Mouse (Mus musculus) thymus, adult 2 months (tissue): Measurements from ENCODE around the gene Fndc7. TPM values are rescaled to one million over a fixed set of nuclear protein-coding genes. Genes with fewer than 3 reads are reported as not detected.

Experiments used
- DNase-seq: peaks from one replicate; pipeline ENCODE4 v3.0.0; 2021
- H3K27ac ChIP-seq: fragments of 200-500 bp; 2 replicates; pipeline ENCODE4 v1.5.1; 2012; ENCODE audit warnings: low read length, control low read depth; ENCODE audit not compliant: control insufficient read depth, insufficient read depth
- H3K27me3 ChIP-seq: fragments of 200-500 bp; 2 replicates; pipeline ENCODE4 v1.6.1; 2012; ENCODE audit warnings: mild to moderate bottlenecking, low read length, moderate library complexity, mixed read lengths; ENCODE audit not compliant: control insufficient read depth, insufficient read depth
- H3K36me3 ChIP-seq: fragments of 200-500 bp; 2 replicates; pipeline ENCODE4 v1.6.1; 2012; ENCODE audit warnings: mild to moderate bottlenecking, low read length, moderate library complexity; ENCODE audit not compliant: control insufficient read depth, insufficient read depth
- H3K4me1 ChIP-seq: fragments of 200-500 bp; replicated peaks from 2 replicates; pipeline ENCODE4 v1.6.1; 2012; ENCODE audit warnings: low read length; ENCODE audit not compliant: control insufficient read depth, insufficient read depth
- H3K4me3 ChIP-seq: fragments of 200-500 bp; 2 replicates; pipeline ENCODE4 v1.5.1; 2012; ENCODE audit warnings: mild to moderate bottlenecking, low read length, control low read depth, moderate library complexity; ENCODE audit not compliant: control insufficient read depth, insufficient read depth
- CTCF ChIP-seq: fragments of 200-500 bp; IDR thresholded peaks from 2 replicates; pipeline ENCODE4 v1.5.1; 2012; ENCODE audit warnings: mild to moderate bottlenecking, control low read depth, low read length, moderate library complexity, borderline replicate concordance; ENCODE audit not compliant: control insufficient read depth, poor library complexity, insufficient read depth; ENCODE audit errors: extremely low read depth
- POLR2A ChIP-seq: fragments of 200-500 bp; IDR thresholded peaks from 2 replicates; pipeline ENCODE4 v1.6.1; 2012; ENCODE audit warnings: mild to moderate bottlenecking, low read length, control low read depth, moderate library complexity; ENCODE audit not compliant: control insufficient read depth, poor library complexity, insufficient read depth; ENCODE audit errors: extremely low read depth
- WGBS: fragments of 180-500 bp; shearing (Covaris S2); methylation state at CpG from one replicate; pipeline ENCODE4 v1.1.7; 2018; 5-methylcytosine and 5-hydroxymethylcytosine counted together
- polyA plus RNA-seq: library from polyadenylated mRNA; depleted of rRNA; stranded (reverse); fragments of >200 nt; gene quantifications from 2 replicates; pipeline ENCODE4 v1.2.3, GENCODE M21; 2012; rRNA removed

The Fndc7 gene
- polyA plus RNA-seq, 1 experiment = 3.4 TPM

DNA sequence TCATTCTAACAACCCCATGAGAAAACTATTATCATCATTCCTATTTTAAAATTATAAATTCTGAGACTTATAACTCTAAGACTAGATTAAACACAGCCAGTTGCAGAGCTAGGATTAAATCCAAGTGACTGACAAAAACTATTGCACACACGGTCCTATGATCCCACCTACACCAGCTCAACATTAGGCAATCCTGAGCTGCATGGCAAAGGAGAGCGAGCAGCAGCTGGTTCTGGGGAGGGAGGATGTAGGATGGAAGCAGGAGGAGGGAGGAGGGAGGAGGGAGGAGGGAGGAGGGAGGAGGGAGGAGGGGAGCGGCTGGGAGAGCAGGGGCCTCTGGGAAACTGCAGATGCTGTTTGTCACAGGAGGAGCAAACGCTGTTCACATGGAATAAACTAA, 74.2 kb downstream of the Fndc7 start:
- peaks cover 63% of the 10 kb centered on the region for H3K36me3 ChIP-seq
- TF ChIP-seq POLR2A (no peak), CTCF (no peak)
- H3K27me3 ChIP-seq = no peaks in the 10 kb centered on the region
- 95% methylated on average over 4 of the region's 4 CpGs for WGBS
- no peaks in the 10 kb centered on the region for H3K4me1 ChIP-seq
- no peak for DNase-seq
- H3K27ac ChIP-seq = no peak overlapping the region
- H3K4me3 ChIP-seq = no peak overlapping the region

DNA sequence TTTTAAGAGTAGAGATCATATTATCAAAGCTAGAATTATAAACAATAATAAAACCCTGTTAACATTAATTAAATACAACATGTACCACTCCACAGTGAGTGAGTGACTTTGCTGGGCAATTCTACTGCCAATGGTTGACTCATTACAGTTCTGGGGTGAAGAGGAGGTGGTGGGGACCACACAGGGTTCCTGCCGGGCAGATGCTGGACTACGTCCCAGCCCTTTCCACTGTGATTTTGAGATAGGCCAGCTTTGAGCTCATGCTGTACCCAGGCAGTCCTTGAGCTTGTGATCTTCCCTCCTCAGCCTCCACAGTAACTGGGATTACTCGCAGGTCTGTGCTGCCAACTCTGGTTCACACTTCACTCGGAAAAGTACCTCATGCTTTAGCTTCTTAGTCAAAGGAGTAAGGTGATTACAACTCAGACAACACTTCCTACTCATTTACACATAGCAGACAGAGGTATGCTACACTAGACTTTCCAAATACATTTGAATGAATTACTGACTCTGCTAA, 79.0 kb downstream of the Fndc7 start:
- H3K4me1 ChIP-seq = no peaks in the 10 kb centered on the region
- H3K4me3 ChIP-seq = no peak overlapping the region
- 94% methylated on average over 4 of the region's 4 CpGs for WGBS
- no peaks in the 10 kb centered on the region for H3K27me3 ChIP-seq
- no peak for DNase-seq
- H3K27ac ChIP-seq = no peak overlapping the region
- H3K36me3 ChIP-seq = peaks cover 46% of the 10 kb centered on the region
- TF ChIP-seq POLR2A = no peak
- TF ChIP-seq CTCF = no peak

DNA sequence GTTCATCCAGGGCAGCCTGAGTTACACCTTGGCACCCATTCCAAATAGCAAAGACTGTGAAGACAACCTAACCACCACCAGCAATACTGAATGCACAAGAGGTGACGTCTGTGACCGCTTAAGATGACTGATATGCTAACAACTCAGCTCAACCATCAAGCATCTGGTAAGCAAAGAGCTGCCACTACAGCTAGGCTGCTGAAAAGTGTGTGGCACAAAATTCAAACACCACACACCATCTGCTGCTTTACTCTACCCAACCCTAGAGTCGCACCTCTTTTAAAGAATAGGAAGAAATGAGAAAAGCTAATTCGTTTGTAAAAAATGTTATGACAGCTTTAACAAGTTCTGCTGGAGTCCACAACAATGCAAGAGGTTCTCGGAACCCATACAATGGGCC, 84.2 kb downstream of the Fndc7 start:
- no peak for TF ChIP-seq CTCF
- TF ChIP-seq POLR2A = no peak
- Histone ChIP-seq H3K27ac (no peak overlapping the region), H3K27me3 (no peaks in the 10 kb centered on the region), H3K4me3 (no peak overlapping the region), H3K4me1 (no peaks in the 10 kb centered on the region), H3K36me3 (peaks cover 51% of the 10 kb centered on the region)
- DNase-seq = no peak
- 95% methylated on average over 5 of the region's 5 CpGs for WGBS

Other genes with a start within 250 kb of the Fndc7 start
- gene Clcc1, start 236.1 kb downstream of the Fndc7 start, polyA plus RNA-seq = 47.5 and 51.0 TPM in 2 replicates
- 6.2 and 7.8 TPM in 2 replicates for gene Gpsm2, start 167.7 kb downstream of the Fndc7 start, polyA plus RNA-seq
- 0.05 TPM in 1 of 2 replicates, not detected in the other for gene Aknad1, start 150.3 kb downstream of the Fndc7 start, polyA plus RNA-seq
- gene Stxbp3, start 49.5 kb downstream of the Fndc7 start, polyA plus RNA-seq = 10.5 and 13.2 TPM in 2 replicates
- gene Prpf38b, start 21.7 kb upstream of the Fndc7 start, polyA plus RNA-seq = 141 and 181 TPM in 2 replicates
- 0.96 and 1.5 TPM in 2 replicates for gene Henmt1, start 49.9 kb upstream of the Fndc7 start, polyA plus RNA-seq
- gene Gm9857, start 50.4 kb upstream of the Fndc7 start, polyA plus RNA-seq = 2.4 and 3.1 TPM in 2 replicates
- gene Fam102b, start 137.6 kb upstream of the Fndc7 start, polyA plus RNA-seq = 6.2 and 6.5 TPM in 2 replicates
- not detected in 2 replicates for gene Slc25a54, start 190.5 kb upstream of the Fndc7 start, polyA plus RNA-seq
- 2.3 and 2.4 TPM in 2 replicates for gene Slc25a24, start 233.1 kb upstream of the Fndc7 start, polyA plus RNA-seq